Mouse (Mus musculus) heart, embryonic 14.5 days (tissue): Measurements from ENCODE around the gene Eml3. TPM values are rescaled to one million over a fixed set of nuclear protein-coding genes. Genes with fewer than 3 reads are reported as not detected.
A peak's percentile ranks its signal among the peaks of the same experiment; 100 is the strongest.

ENCODE experiments used
- ATAC-seq: fragments of 200-750 bp; cut with Nextera tagmentation; 2 replicates; pipeline ENCODE4 v1.8.0; 2017; ENCODE audit warnings: low read depth, moderate TSS enrichment; ENCODE audit not compliant: insufficient number of reproducible peaks, insufficient read depth, low FRiP score
- H3K27ac ChIP-seq, 2 experiments: fragments of 200-500 bp in 1 of 2; fragments of 300-500 bp in 1 of 2; sonication (generic) in 1 of 2; replicated peaks in 1 of 2; 2 replicates each; pipeline ENCODE4 v1.5.1; 2012 to 2014; ENCODE audit warnings: low read depth in 2 of 2, low read length in 2 of 2, control low read depth in 1 of 2, mild to moderate bottlenecking in 1 of 2, mixed read lengths in 1 of 2; ENCODE audit not compliant: control insufficient read depth in 1 of 2, insufficient read depth in 1 of 2
- H3K27me3 ChIP-seq: fragments of 300-500 bp; sonication (generic); 2 replicates; pipeline ENCODE4 v1.6.1; 2014; ENCODE audit warnings: mild to moderate bottlenecking, low read length, control low read depth; ENCODE audit not compliant: control insufficient read depth, insufficient read depth
- H3K36me3 ChIP-seq: fragments of 300-500 bp; sonication (generic); 2 replicates; pipeline ENCODE4 v1.6.1; 2014; ENCODE audit warnings: mild to moderate bottlenecking, control low read depth, low read length, mixed read lengths; ENCODE audit not compliant: control insufficient read depth, insufficient read depth
- H3K4me1 ChIP-seq, 2 experiments: fragments of 200-500 bp in 1 of 2; fragments of 300-500 bp in 1 of 2; sonication (generic) in 1 of 2; 2 replicates each; pipeline ENCODE4 v1.6.1; 2012 to 2014; ENCODE audit warnings: low read length in 2 of 2, control low read depth in 1 of 2, mixed read lengths in 1 of 2; ENCODE audit not compliant: control insufficient read depth in 2 of 2, insufficient read depth in 2 of 2
- H3K4me2 ChIP-seq: fragments of 300-500 bp; sonication (generic); 2 replicates; pipeline ENCODE4 v1.6.1; 2014; ENCODE audit warnings: mild to moderate bottlenecking, low read length
- H3K4me3 ChIP-seq, 2 experiments: fragments of 200-500 bp in 1 of 2; fragments of 300-500 bp in 1 of 2; sonication (generic) in 1 of 2; 2 replicates each; pipeline ENCODE4 v1.5.1; 2012 to 2014; ENCODE audit warnings: low read length in 2 of 2, mild to moderate bottlenecking in 2 of 2, control low read depth in 1 of 2, low read depth in 1 of 2, moderate library complexity in 1 of 2; ENCODE audit not compliant: control insufficient read depth in 1 of 2, insufficient read depth in 1 of 2
- H3K9ac ChIP-seq: fragments of 300-500 bp; sonication (generic); 2 replicates; pipeline ENCODE4 v1.6.1; 2014; ENCODE audit warnings: mild to moderate bottlenecking, low read length
- H3K9me3 ChIP-seq: fragments of 300-500 bp; sonication (generic); 2 replicates; pipeline ENCODE4 v1.6.1; 2016; ENCODE audit warnings: low read length, control low read depth; ENCODE audit not compliant: control insufficient read depth
- WGBS: fragments of 180-500 bp; shearing (Covaris S2); extraction: QIAGEN DNeasy Blood & Tissue Kit; methylation state at CpG from one replicate; pipeline ENCODE4 v1.1.7; 2014; 5-methylcytosine and 5-hydroxymethylcytosine counted together
- polyA plus RNA-seq: library from polyadenylated mRNA; unstranded; fragments of >200 nt; fragmentation: Nextera tagmentation; extraction: Ambion mirVana; gene quantifications from 2 replicates; pipeline ENCODE4 v1.2.1, GENCODE M21; 2014

Eml3 gene
- polyA plus RNA-seq, 1 experiment from 2014 or later = 9.0 TPM

DNA sequence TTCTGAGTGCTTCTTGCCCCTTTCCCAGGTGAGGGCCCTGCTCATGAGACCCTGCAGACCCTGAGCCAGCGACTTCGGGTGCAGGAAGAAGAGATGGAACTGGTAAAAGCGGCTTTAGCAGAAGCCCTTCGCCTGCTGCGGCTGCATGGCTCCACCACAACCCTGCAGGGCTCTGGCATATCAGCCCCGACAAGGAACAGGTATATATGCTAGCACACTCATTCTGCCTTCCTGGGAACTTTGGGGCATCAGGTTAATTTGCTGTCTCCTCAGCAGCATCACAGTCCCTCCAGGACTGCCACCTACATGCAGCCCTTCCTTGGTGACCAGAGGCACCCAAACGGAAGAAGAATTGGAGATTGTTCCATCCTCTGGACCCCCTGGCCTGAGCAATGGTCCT lies 1.4 kb downstream of the Eml3 start:
- H3K27me3 ChIP-seq = no peaks in the 10 kb centered on the region
- WGBS = 77% methylated on average over 7 of the region's 7 CpGs
- H3K27ac ChIP-seq = no peak overlapping the region
- no peak for ATAC-seq
- H3K4me2 ChIP-seq = peak overlapping the region; percentile 70
- no peaks in the 10 kb centered on the region for H3K9me3 ChIP-seq
- peaks cover 5 to 8% of the 10 kb centered on the region in 2 experiments; a peak in 3 of 4 replicates for H3K4me1 ChIP-seq
- peak overlapping the region in 1 of 2 experiments; percentile 75; a peak in 2 of 4 replicates for H3K4me3 ChIP-seq
- H3K36me3 ChIP-seq = peaks cover 57% of the 10 kb centered on the region
- H3K9ac ChIP-seq = peak overlapping the region; percentile 82; the same call in 1 of the 2 replicates

DNA sequence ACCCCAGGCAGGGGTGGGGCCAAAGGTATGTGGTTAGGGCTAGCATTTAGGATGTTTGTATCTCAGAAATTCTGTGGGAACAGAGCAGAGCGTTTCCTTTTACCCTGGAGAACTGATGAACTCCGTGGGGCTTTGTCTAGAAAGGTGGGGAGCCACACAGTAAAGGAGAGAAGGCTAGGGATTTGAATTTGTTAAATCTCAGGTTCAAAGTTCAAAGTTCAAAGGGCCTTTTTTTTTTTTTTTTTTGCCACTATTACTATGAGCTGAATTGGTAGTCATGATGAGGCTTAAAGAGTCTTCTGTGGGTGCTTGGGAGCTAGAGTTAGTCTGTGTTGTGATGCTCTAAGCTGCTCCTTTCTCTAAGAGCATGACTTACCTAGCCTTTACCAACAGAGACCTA lies 7.4 kb downstream of the Eml3 start:
- Histone ChIP-seq H3K27me3 (no peaks in the 10 kb centered on the region), H3K27ac (no peak overlapping the region), H3K4me2 (no peak overlapping the region), H3K36me3 (peaks cover 67% of the 10 kb centered on the region), H3K9ac (no peak overlapping the region), H3K4me3 (no peak overlapping the region), H3K4me1 (peaks cover 5 to 10% of the 10 kb centered on the region in 2 experiments), H3K9me3 (no peaks in the 10 kb centered on the region)
- WGBS = 70% methylated on average over 2 of the region's 2 CpGs
- ATAC-seq = no peak

DNA sequence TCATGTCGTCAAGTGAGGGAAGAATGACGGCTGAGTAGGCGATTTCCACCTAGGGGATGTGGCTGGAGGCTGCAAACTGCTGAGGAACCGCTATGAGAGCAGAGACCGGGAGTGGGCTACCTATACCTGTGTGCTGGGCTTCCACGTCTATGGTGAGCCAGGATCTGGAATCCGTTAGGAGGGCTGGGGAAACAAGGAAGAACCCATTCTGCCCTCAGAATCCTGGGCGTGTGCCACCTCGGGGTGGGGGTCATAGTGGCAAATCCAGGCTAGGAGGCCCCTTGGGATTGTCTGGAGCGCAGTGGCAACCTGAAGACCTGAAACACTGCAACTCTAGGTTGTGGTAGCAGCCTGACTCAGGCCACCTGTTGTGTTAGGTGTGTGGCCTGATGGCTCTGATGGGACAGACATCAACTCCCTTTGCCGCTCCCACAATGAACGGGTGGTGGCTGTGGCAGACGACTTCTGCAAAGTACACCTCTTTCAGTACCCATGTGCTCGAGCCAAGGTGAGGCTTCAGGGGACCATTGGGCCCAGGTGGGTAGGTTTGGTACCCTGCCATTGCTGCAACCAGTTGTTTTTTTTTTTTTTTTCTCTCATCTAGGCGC lies 11.3 kb downstream of the Eml3 start:
- H3K4me3 ChIP-seq = peak overlapping the region in 1 of 2 experiments; percentile 99; a peak in 1 of 4 replicates
- no peaks in the 10 kb centered on the region for H3K9me3 ChIP-seq

GRCm38 (mm10) chr19:8941136-8941514 lies 11.8 kb downstream of the Eml3 start:
- no peak for ATAC-seq
- H3K36me3 ChIP-seq = peaks cover 61% of the 10 kb centered on the region
- H3K4me3 ChIP-seq = peak overlapping the region; percentile 39 to 99
- H3K9me3 ChIP-seq = no peaks in the 10 kb centered on the region
- H3K9ac ChIP-seq = peak overlapping the region; percentile 99
- no peaks in the 10 kb centered on the region for H3K27me3 ChIP-seq
- peak overlapping the region; percentile 33 to 99 for H3K27ac ChIP-seq
- H3K4me1 ChIP-seq = peaks cover 12 to 37% of the 10 kb centered on the region in 2 experiments
- WGBS = 40% methylated on average over 10 of the region's 10 CpGs
- H3K4me2 ChIP-seq = peak overlapping the region; percentile 79

More for the DNA sequence above, 11.3 kb downstream of the Eml3 start:
- ATAC-seq = no peak
- Histone ChIP-seq H3K36me3 (peaks cover 61% of the 10 kb centered on the region), H3K4me2 (peak overlapping the region; percentile 79), H3K4me1 (peaks cover 12 to 37% of the 10 kb centered on the region in 2 experiments), H3K27ac (no peak overlapping the region; a peak in 1 of 4 replicates), H3K9ac (peak overlapping the region; percentile 99; the same call in 1 of the 2 replicates), H3K27me3 (no peaks in the 10 kb centered on the region)
- WGBS = 83% methylated on average over 15 of the region's 15 CpGs

DNA sequence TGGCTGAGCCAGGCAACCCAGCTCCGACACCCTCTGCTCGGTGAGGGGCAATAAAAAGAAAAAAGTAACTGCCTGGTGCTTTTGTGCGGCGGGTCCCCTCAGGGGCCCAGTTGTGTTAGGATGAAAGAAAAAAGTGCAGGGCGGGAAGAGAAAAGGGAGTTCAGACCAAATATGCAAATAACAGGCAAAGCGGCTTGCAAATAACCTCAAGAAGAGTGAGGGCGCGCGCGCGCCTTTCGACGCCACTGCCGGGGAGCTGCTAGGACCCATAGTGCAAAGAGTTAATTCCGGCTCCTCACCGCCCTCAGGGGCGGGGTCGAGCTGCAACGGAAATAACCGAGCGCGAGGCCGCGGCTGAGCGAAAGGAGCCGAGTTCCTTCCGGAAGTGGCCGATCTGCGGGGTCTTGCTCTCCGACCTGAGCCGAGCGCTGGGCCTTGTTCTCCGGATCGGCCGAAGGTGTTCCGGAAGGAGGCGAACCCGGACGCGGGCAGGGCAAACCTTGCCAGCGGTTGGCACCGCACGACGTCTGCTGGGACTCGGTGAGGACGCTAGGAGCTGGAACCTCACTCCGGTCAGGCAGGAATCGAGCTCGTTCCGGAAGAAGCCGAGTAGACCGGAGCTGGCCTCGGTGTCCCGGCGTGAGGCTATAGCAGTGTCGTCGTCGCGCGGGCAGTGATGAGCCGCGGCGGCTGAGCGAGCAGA lies 12.3 kb downstream of the Eml3 start, which contains the start of gene Mta2:
Gene Mta2 (plus strand): TSS at position 361 of the 703 bp plus-strand sequence.
- Histone ChIP-seq H3K9ac (peak within 1 kb of the TSS; percentile 99), H3K27ac (peak within 1 kb of the TSS; percentile 96 to 99), H3K27me3 (no peaks in the 10 kb centered on the region), H3K4me3 (peak within 1 kb of the TSS; percentile 74 to 99), H3K9me3 (no peaks in the 10 kb centered on the region), H3K36me3 (peaks cover 62% of the 10 kb centered on the region), H3K4me1 (peaks cover 12 to 37% of the 10 kb centered on the region in 2 experiments), H3K4me2 (peak within 1 kb of the TSS; percentile 79)
- peak; percentile 91 for ATAC-seq
- under 1% methylated on average over 64 of the region's 64 CpGs for WGBS

GRCm38 (mm10) chr19:8942276-8942964 lies 13.1 kb downstream of the Eml3 start:
- WGBS = under 1% methylated on average over 46 of the region's 46 CpGs
- peaks cover 62% of the 10 kb centered on the region for H3K36me3 ChIP-seq
- H3K9ac ChIP-seq = peak overlapping the region; percentile 99
- peak overlapping the region; percentile 74 to 99 for H3K4me3 ChIP-seq
- peak overlapping the region; percentile 79 for H3K4me2 ChIP-seq
- ATAC-seq = peak; percentile 71
- H3K9me3 ChIP-seq = no peaks in the 10 kb centered on the region
- peak overlapping the region; percentile 96 to 99 for H3K27ac ChIP-seq
- peaks cover 12 to 37% of the 10 kb centered on the region in 2 experiments for H3K4me1 ChIP-seq
- no peaks in the 10 kb centered on the region for H3K27me3 ChIP-seq

DNA sequence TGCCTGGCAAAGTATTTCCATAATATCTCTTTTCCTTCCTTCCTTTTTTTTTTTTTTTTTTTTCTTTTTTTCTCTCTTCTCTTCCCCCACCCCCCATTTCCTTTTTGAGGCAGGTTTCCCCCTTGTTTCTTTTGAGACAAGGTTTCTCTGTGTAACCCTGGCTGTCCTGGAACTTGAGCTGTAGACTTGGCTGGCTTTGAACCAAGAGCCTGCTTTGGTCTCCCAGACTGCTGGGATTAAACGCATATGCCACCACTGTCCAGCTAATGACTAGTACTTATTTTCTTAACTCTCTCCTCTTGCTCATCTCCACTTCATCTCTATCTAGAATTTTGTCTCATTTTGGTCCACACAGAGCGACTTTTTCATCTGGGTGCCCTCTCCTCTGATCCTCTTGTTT lies 13.7 kb downstream of the Eml3 start:
- Histone ChIP-seq H3K27me3 (no peaks in the 10 kb centered on the region), H3K27ac (peak overlapping the region in 1 of 2 experiments; percentile 99; a peak in 1 of 4 replicates), H3K9ac (peak overlapping the region; percentile 99), H3K36me3 (peaks cover 64% of the 10 kb centered on the region), H3K9me3 (no peaks in the 10 kb centered on the region), H3K4me2 (peak overlapping the region; percentile 79), H3K4me3 (peak overlapping the region; percentile 74 to 99), H3K4me1 (peaks cover 12 to 37% of the 10 kb centered on the region in 2 experiments)
- no peak for ATAC-seq
- 55% methylated on average over 2 of the region's 2 CpGs for WGBS
